In genomic region chr6:94697423-94697822, GRCm38 (mm10) we compare ENCODE assay signal across 10 mouse cellular contexts. TPM values are rescaled to one million over a fixed set of nuclear protein-coding genes. Genes with fewer than 3 reads are reported as not detected.
A peak's percentile ranks its signal among the peaks of the same experiment; 100 is the strongest.
DNase-seq lines count a peak whose midpoint lies in the region; ATAC-seq and TF ChIP-seq lines count a peak whose summit lies in the region.
"Had no signal": no experiment of that assay in that cellular context is flagged by ENCODE, and none has a peak within 500 bp of the region (broad histone marks: within the 10 kb centered on the region; RNA-seq: fewer than 3 reads in every experiment).

No protein-coding gene starts in this region.

- H3K36me3 ChIP-seq in lung, embryonic 16.5 days (ENCODE audit: control insufficient read depth, insufficient read depth, low read length), result no peaks in the 10 kb centered on the region
- H3K36me3 ChIP-seq in limb, embryonic 14.5 days (ENCODE audit: control insufficient read depth, insufficient read depth, low read length), result no peaks in the 10 kb centered on the region
- H3K36me3 ChIP-seq in stomach, postnatal 0 days (ENCODE audit: control insufficient read depth, insufficient read depth, low read length), result no peaks in the 10 kb centered on the region

- peaks cover 47% of the 10 kb centered on the region for H3K4me1 ChIP-seq in lung, embryonic 16.5 days (replicated peaks; ENCODE audit: control insufficient read depth, insufficient read depth, low read length)
- H3K4me1 ChIP-seq in limb, embryonic 14.5 days (ENCODE audit: control insufficient read depth, insufficient read depth, low read length), result peaks cover 50% of the 10 kb centered on the region
- peaks cover 16% of the 10 kb centered on the region for H3K4me1 ChIP-seq in stomach, postnatal 0 days (replicated peaks; ENCODE audit: control insufficient read depth, insufficient read depth)

- no peak overlapping the region for H3K9ac ChIP-seq in lung, embryonic 16.5 days (ENCODE audit: low read length)
- H3K9ac ChIP-seq in limb, embryonic 14.5 days (ENCODE audit: low read depth, low read length, severe bottlenecking), result peak overlapping the region; percentile 90
- H3K9ac ChIP-seq in stomach, postnatal 0 days (ENCODE audit: low read length), result no peak overlapping the region; the same call in 1 of the 2 replicates

- TF ChIP-seq CTCF in stomach, postnatal 0 days (IDR thresholded peaks at IDR 0.05; ENCODE audit: low read depth), result no peak

- H3K4me3 ChIP-seq in lung, embryonic 16.5 days (ENCODE audit: low read length), result peak overlapping the region; percentile 86
- peak overlapping the region; percentile 89 for H3K4me3 ChIP-seq in limb, embryonic 14.5 days (replicated peaks; ENCODE audit: low read length)
- H3K4me3 ChIP-seq in stomach, postnatal 0 days (ENCODE audit: low read depth, low read length), result peak overlapping the region; percentile 89

- ATAC-seq in cerebellum, adult (ENCODE audit: insufficient number of reproducible peaks, low FRiP score, low TSS enrichment), result no peak
- ATAC-seq in lung, embryonic 16.5 days (ENCODE audit: low read depth), result no peak
- no peak for ATAC-seq in limb, embryonic 14.5 days (ENCODE audit: low FRiP score, low read depth)
- no peak for ATAC-seq in stomach, postnatal 0 days (ENCODE audit: low FRiP score, low TSS enrichment)

- H3K4me2 ChIP-seq in lung, embryonic 16.5 days (ENCODE audit: low read depth, low read length), result peak overlapping the region; percentile 97
- peak overlapping the region; percentile 78 for H3K4me2 ChIP-seq in limb, embryonic 14.5 days (replicated peaks; ENCODE audit: low read depth, low read length, severe bottlenecking)
- peak overlapping the region; percentile 79 for H3K4me2 ChIP-seq in stomach, postnatal 0 days (replicated peaks; ENCODE audit: low read depth)

- TF ChIP-seq POLR2A in limb, embryonic 14.5 days (IDR thresholded peaks at IDR 0.05; ENCODE audit: borderline replicate concordance, extremely low read depth, insufficient read depth, insufficient read length), result no peak

- 38% methylated on average over 1 of the region's 1 CpGs for WGBS in lung, embryonic 16.5 days
- WGBS in limb, embryonic 14.5 days, result 43% methylated on average over 1 of the region's 1 CpGs
- WGBS in stomach, postnatal 0 days, result 28% methylated on average over 1 of the region's 1 CpGs

- peak; percentile 9 for DNase-seq in cerebellum, adult 9-11 months
- DNase-seq in lung, postnatal 14 days, result no peak
- DNase-seq in limb, embryonic 14.5 days (ENCODE audit: low spot score), result no peak
- no peak for DNase-seq in stomach, postnatal 0 days (ENCODE audit: low spot score)
- DNase-seq in B cell, adult 2 months, result no peak
- no peak for DNase-seq in gastrocnemius, postnatal 25 days
- DNase-seq: kidney, adult 11 months had no signal

- H3K27me3 ChIP-seq in lung, embryonic 16.5 days (ENCODE audit: control insufficient read depth, insufficient read depth, low read depth, low read length), result no peaks in the 10 kb centered on the region
- no peaks in the 10 kb centered on the region for H3K27me3 ChIP-seq in limb, embryonic 14.5 days (ENCODE audit: control insufficient read depth, insufficient read depth, low read length)
- no peaks in the 10 kb centered on the region for H3K27me3 ChIP-seq in stomach, postnatal 0 days (ENCODE audit: control insufficient read depth, insufficient read depth, low read length)

- no peaks in the 10 kb centered on the region for H3K9me3 ChIP-seq in lung, embryonic 16.5 days (ENCODE audit: control insufficient read depth, low read length)
- no peaks in the 10 kb centered on the region for H3K9me3 ChIP-seq in limb, embryonic 14.5 days (ENCODE audit: control insufficient read depth, low read length)
- no peaks in the 10 kb centered on the region for H3K9me3 ChIP-seq in stomach, postnatal 0 days (ENCODE audit: control insufficient read depth, low read length)

- TF ChIP-seq EP300 in stomach, postnatal 0 days (optimal IDR thresholded peaks at IDR 0.05), result no peak

- H3K27ac ChIP-seq in lung, embryonic 16.5 days (ENCODE audit: low read length), result no peak overlapping the region
- H3K27ac ChIP-seq in limb, embryonic 14.5 days (replicated peaks; ENCODE audit: low read depth, low read length), result no peak overlapping the region
- H3K27ac ChIP-seq in stomach, postnatal 0 days (replicated peaks), result peak overlapping the region; percentile 41; the same call in 1 of the 2 replicates
- H3K27ac ChIP-seq: macrophage had no signal

RNA-seq across cellular contexts. Expression of gene Lrig1, which starts 2.5 kb away (rescaled TPM):
- polyA plus RNA-seq in lung, embryonic 16.5 days (2015; fragmentation: Nextera tagmentation; extraction: Ambion mirVana), result 7.7 and 9.7 TPM in 2 replicates
- polyA plus RNA-seq in limb, embryonic 14.5 days (2012; rRNA removed), result 49.4 and 59.6 TPM in 2 replicates
- polyA plus RNA-seq in limb, embryonic 14.5 days (2014; fragmentation: Nextera tagmentation; extraction: Ambion mirVana), result 31.2 and 35.1 TPM in 2 replicates
- 15.2 and 19.6 TPM in 2 replicates for polyA plus RNA-seq in stomach, postnatal 0 days (2015; fragmentation: Nextera tagmentation; extraction: Ambion mirVana)
- total RNA-seq in gastrocnemius, postnatal 25 days (2021), result 10 to 100 TPM; 35.9 to 38.8 TPM
